Mouse (Mus musculus) neural tube, embryonic 13.5 days (tissue): ENCODE measurements around the gene Sfmbt2. TPM values are rescaled to one million over a fixed set of nuclear protein-coding genes. Genes with fewer than 3 reads are reported as not detected.
A peak's percentile ranks its signal among the peaks of the same experiment; 100 is the strongest.
"Not testable (repeated sequence)": the region's sequence is repeated elsewhere in the genome, so short reads cannot be mapped to it uniquely, and the experiment has no call there.

Experiments used
- ATAC-seq: fragments of 200-750 bp; cut with Nextera tagmentation; 2 replicates; pipeline ENCODE4 v1.8.0; 2017; ENCODE audit warnings: low read depth, mild to moderate bottlenecking, moderate TSS enrichment, moderate library complexity
- H3K27ac ChIP-seq: fragments of 300-500 bp; sonication (generic); replicated peaks from 2 replicates; pipeline ENCODE4 v1.5.1; 2015; ENCODE audit warnings: moderate library complexity, mild to moderate bottlenecking, inconsistent platforms
- H3K27me3 ChIP-seq: fragments of 300-500 bp; sonication (generic); 2 replicates; pipeline ENCODE4 v1.6.1; 2015; ENCODE audit warnings: mild to moderate bottlenecking, inconsistent platforms
- H3K36me3 ChIP-seq: fragments of 300-500 bp; sonication (generic); 2 replicates; pipeline ENCODE4 v1.6.1; 2015; ENCODE audit warnings: mild to moderate bottlenecking, inconsistent platforms
- H3K4me1 ChIP-seq: fragments of 300-500 bp; sonication (generic); replicated peaks from 2 replicates; pipeline ENCODE4 v1.6.1; 2015; ENCODE audit warnings: inconsistent platforms
- H3K4me2 ChIP-seq: fragments of 300-500 bp; sonication (generic); 2 replicates; pipeline ENCODE4 v1.6.1; 2015; ENCODE audit warnings: inconsistent platforms, mild to moderate bottlenecking, moderate library complexity
- H3K4me3 ChIP-seq: fragments of 300-500 bp; sonication (generic); 2 replicates; pipeline ENCODE4 v1.5.1; 2015; ENCODE audit warnings: mild to moderate bottlenecking, inconsistent platforms
- H3K9ac ChIP-seq: fragments of 300-500 bp; sonication (generic); 2 replicates; pipeline ENCODE4 v1.6.1; 2015; ENCODE audit warnings: moderate library complexity, mild to moderate bottlenecking, inconsistent platforms
- H3K9me3 ChIP-seq: fragments of 300-500 bp; sonication (generic); 2 replicates; pipeline ENCODE4 v1.6.1; 2016; ENCODE audit warnings: inconsistent platforms
- WGBS: fragments of 180-500 bp; shearing (Covaris S2); methylation state at CpG from one replicate; pipeline ENCODE4 v1.1.7; 2015; 5-methylcytosine and 5-hydroxymethylcytosine counted together
- polyA plus RNA-seq: library from polyadenylated mRNA; unstranded; fragments of >200 nt; fragmentation: Nextera tagmentation; extraction: Ambion mirVana; gene quantifications from 2 replicates; pipeline ENCODE4 v1.2.1, GENCODE M21; 2015

Gene Sfmbt2
- 3.1 and 3.3 TPM in 2 replicates for polyA plus RNA-seq

DNA sequence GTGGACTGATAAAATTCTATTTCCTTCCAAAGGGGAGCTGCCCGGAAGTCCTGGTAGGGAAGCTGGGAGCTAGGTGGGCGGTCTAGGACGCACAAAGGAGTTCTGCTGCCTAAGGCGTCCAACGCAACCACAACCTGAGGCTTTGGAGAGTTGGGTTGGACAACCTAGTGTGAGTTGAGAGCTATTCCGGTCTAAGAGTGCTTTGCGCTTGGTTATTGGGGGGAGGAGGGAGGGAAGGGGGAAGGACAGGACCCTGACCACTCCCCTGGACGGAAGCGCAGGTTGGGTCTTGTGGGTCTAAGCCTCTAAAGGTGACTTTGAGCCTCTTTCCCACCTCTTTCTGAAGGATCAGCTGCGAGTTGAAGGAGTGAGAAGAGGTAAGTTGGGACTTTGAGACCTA lies at the start of gene Sfmbt2:
Sfmbt2 (plus strand) TSS at position 335 of the 400 bp plus-strand sequence.
- 0 out of 2 replicates have a peak within 1 kb of the TSS, but pooled peaks have one; percentile 20 for H3K4me2 ChIP-seq
- under 1% methylated on average over 10 of the region's 10 CpGs for WGBS
- H3K9me3 ChIP-seq = no peaks in the 10 kb centered on the region
- H3K4me3 ChIP-seq = no peak within 1 kb of the TSS
- H3K9ac ChIP-seq = no peak within 1 kb of the TSS
- no peak within 1 kb of the TSS for H3K27ac ChIP-seq
- H3K27me3 ChIP-seq = peaks cover 76% of the 10 kb centered on the region
- ATAC-seq = no peak
- peaks cover 23% of the 10 kb centered on the region for H3K4me1 ChIP-seq
- H3K36me3 ChIP-seq = no peaks in the 10 kb centered on the region

GRCm38 (mm10) chr2:10321093-10321492 lies 49.2 kb upstream of the Sfmbt2 start:
- Histone ChIP-seq H3K27ac (no peak overlapping the region), H3K4me1 (peaks cover 5% of the 10 kb centered on the region), H3K27me3 (no peaks in the 10 kb centered on the region), H3K9ac (no peak overlapping the region), H3K36me3 (no peaks in the 10 kb centered on the region), H3K9me3 (no peaks in the 10 kb centered on the region), H3K4me3 (no peak overlapping the region), H3K4me2 (no peak overlapping the region)
- ATAC-seq = peak; percentile 81
- 59% methylated on average over 6 of the region's 6 CpGs for WGBS

DNA sequence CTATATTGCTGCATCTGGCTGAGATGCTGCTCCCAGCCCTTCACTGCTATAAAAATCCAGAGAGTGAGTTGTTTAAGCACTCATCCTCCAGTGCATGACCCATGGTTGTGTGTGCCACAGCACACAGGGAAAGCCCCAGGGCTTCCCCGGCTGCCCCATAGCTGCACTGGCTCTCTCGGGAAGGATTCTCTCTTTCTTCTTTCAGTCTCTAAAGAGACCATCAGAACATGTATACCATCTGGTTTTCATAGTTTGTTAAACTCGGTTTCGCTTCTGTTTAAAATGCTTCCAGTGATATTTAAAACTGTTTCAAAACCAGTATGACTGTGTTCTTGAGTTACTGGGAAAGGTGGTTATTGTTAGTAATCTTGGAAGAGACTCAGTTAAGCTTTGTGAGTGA lies 47.1 kb upstream of the Sfmbt2 start:
- Histone ChIP-seq H3K36me3 (no peaks in the 10 kb centered on the region), H3K4me2 (no peak overlapping the region), H3K4me1 (peaks cover 5% of the 10 kb centered on the region), H3K9ac (no peak overlapping the region), H3K9me3 (no peaks in the 10 kb centered on the region), H3K4me3 (no peak overlapping the region), H3K27me3 (no peaks in the 10 kb centered on the region), H3K27ac (no peak overlapping the region)
- no peak for ATAC-seq
- 80% methylated on average over 4 of the region's 4 CpGs for WGBS

DNA sequence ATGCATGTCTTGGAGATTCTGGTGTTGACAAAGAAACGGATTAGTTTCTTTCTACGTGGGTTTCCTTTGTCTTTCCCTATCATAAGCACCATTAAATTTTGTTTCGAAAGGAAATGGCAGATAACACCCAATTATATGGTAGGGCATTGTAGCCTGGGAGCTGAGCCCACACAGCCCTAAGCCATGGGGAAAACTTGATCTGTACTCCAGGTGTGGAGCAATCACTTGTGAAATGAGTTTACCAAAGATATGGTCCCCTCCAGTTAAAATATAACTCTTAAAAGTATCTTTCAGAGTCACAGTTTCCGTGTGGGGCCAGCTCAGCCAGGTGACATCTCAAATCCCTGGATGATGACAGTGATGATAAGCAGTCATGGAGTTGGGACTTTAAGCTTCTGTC lies 45.3 kb upstream of the Sfmbt2 start:
- H3K4me2 ChIP-seq = no peak overlapping the region
- no peak for ATAC-seq
- no peak overlapping the region for H3K9ac ChIP-seq
- no peak overlapping the region for H3K4me3 ChIP-seq
- H3K9me3 ChIP-seq = no peaks in the 10 kb centered on the region
- peaks cover 5% of the 10 kb centered on the region for H3K4me1 ChIP-seq
- no peaks in the 10 kb centered on the region for H3K36me3 ChIP-seq
- H3K27me3 ChIP-seq = no peaks in the 10 kb centered on the region
- H3K27ac ChIP-seq = no peak overlapping the region
- WGBS = 87% methylated on average over 4 of the region's 4 CpGs

- Histone ChIP-seq H3K9ac (no peak overlapping the region), H3K36me3 (no peaks in the 10 kb centered on the region), H3K4me3 (no peak overlapping the region), H3K9me3 (no peaks in the 10 kb centered on the region), H3K4me2 (no peak overlapping the region), H3K27ac (no peak overlapping the region), H3K27me3 (peaks cover 14% of the 10 kb centered on the region), H3K4me1 (no peaks in the 10 kb centered on the region)
- 76% methylated on average over 5 of the region's 5 CpGs for WGBS
- no peak for ATAC-seq
These were observed 40.1 kb upstream of the Sfmbt2 start for GRCm38 (mm10) chr2:10330216-10330615.

DNA sequence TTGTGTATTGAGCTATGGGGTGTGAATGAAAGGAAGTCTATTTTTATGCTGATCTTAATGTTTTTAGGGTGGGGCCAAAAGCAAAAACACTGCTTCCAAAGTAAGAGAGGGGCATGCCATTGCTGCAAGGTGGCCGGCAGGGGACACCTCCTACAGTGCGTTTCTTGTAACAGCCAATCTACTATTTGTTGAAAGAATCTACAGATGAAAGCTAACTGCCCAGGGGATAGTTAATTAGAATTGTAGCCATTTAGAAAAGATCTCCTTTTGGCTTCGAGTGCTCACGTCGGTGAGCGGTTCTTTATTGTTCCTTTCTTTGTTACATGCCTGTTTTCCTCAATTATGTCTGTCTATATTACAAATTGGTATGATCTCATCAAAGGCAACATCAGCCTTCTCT lies 36.0 kb upstream of the Sfmbt2 start:
- WGBS = 6% methylated on average over 6 of the region's 6 CpGs
- Histone ChIP-seq H3K9me3 (no peaks in the 10 kb centered on the region), H3K4me2 (no peak overlapping the region), H3K27ac (no peak overlapping the region), H3K27me3 (peaks cover 15% of the 10 kb centered on the region), H3K4me3 (no peak overlapping the region), H3K36me3 (no peaks in the 10 kb centered on the region), H3K9ac (no peak overlapping the region), H3K4me1 (no peaks in the 10 kb centered on the region)
- ATAC-seq = no peak

GRCm38 (mm10) chr2:10335037-10335608 lies 35.2 kb upstream of the Sfmbt2 start:
- H3K4me2 ChIP-seq = no peak overlapping the region

DNA sequence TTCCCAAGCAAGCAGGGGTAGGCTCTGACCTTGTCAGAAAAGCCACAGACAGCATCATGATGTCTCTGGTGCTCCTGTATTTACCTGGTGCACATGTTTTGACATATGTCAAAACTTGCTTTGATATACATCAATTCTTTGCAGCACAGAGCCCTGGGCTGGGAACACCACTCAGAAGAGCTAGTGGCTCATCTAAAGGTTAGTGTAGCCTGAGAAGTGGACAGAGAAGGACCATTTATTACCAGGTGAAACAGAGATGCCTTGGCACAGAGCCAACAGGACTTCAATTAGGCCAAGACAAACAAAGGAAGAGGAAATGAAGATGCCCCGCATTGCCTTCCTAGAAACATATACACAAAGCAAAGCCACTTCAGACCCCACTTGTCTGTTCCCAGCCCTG lies 30.3 kb upstream of the Sfmbt2 start:
- Histone ChIP-seq H3K9me3 (no peaks in the 10 kb centered on the region), H3K36me3 (no peaks in the 10 kb centered on the region), H3K27ac (no peak overlapping the region), H3K27me3 (0 out of 2 replicates have a peak, but pooled peaks cover 3% of the 10 kb centered on the region), H3K9ac (no peak overlapping the region), H3K4me3 (no peak overlapping the region), H3K4me1 (no peaks in the 10 kb centered on the region), H3K4me2 (no peak overlapping the region)
- WGBS = 78% methylated on average over 1 of the region's 1 CpGs
- no peak for ATAC-seq

More at GRCm38 (mm10) chr2:10335037-10335608, 35.2 kb upstream of the Sfmbt2 start:
- WGBS = 57% methylated on average over 4 of the region's 4 CpGs
- Histone ChIP-seq H3K27ac (no peak overlapping the region), H3K4me1 (no peaks in the 10 kb centered on the region), H3K27me3 (peaks cover 15% of the 10 kb centered on the region), H3K36me3 (no peaks in the 10 kb centered on the region), H3K4me3 (no peak overlapping the region), H3K9me3 (no peaks in the 10 kb centered on the region), H3K9ac (no peak overlapping the region)
- no peak for ATAC-seq

DNA sequence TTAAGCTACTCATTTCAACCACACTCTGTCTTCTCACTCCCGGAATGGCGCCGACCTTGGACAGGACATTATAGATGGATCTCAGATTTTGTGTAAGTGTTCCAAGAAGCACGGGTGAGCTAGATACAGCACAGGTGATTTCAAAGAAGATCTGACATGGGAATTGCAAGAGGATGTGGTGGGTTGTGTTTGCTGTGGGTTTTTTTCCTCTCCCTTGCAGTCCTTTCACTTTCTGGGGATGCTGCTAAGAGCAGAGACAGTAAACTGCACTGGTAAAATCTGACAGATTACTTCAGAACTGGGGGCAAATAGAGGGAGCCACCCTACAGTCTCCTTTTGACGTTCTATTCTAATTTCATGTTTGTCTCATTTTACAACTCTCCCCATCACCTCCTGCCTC lies 26.8 kb upstream of the Sfmbt2 start:
- WGBS = 84% methylated on average over 5 of the region's 5 CpGs
- H3K9me3 ChIP-seq = no peaks in the 10 kb centered on the region
- no peaks in the 10 kb centered on the region for H3K4me1 ChIP-seq
- no peak overlapping the region for H3K4me3 ChIP-seq
- no peak overlapping the region for H3K27ac ChIP-seq
- H3K36me3 ChIP-seq = no peaks in the 10 kb centered on the region
- H3K27me3 ChIP-seq = no peaks in the 10 kb centered on the region
- H3K9ac ChIP-seq = no peak overlapping the region
- no peak overlapping the region for H3K4me2 ChIP-seq
- ATAC-seq = no peak

DNA sequence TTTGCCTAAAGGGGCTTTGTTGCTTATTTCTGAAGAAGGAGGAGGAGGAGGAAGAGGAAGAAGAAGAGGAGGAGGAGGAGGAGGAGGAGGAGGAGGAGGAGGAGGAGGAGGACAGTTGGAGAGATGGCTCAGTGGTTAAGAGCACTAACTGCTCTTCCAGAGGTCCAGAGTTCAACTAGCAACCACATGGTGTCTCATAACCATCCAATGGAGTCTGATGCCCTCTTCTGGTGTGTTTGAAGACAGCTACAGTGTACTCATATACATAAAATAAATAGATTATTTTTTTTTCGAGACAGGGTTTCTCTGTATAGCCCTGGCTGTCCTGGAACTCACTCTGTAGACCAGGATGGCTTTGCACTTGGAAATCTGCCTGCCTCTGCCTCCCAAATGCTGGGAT lies 26.2 kb upstream of the Sfmbt2 start:
- 85% methylated on average over 1 of the region's 1 CpGs for WGBS
- not testable (repeated sequence) for H3K4me1 ChIP-seq, H3K36me3 ChIP-seq, H3K9ac ChIP-seq, ATAC-seq, H3K4me2 ChIP-seq, H3K27me3 ChIP-seq, H3K9me3 ChIP-seq, H3K4me3 ChIP-seq, H3K27ac ChIP-seq

- Histone ChIP-seq H3K9ac (no peak overlapping the region), H3K4me1 (peaks cover 6% of the 10 kb centered on the region; the same call in 1 of the 2 replicates), H3K27me3 (no peaks in the 10 kb centered on the region), H3K27ac (no peak overlapping the region), H3K9me3 (no peaks in the 10 kb centered on the region), H3K4me3 (no peak overlapping the region), H3K36me3 (no peaks in the 10 kb centered on the region), H3K4me2 (no peak overlapping the region)
- 93% methylated on average over 4 of the region's 4 CpGs for WGBS
- no peak for ATAC-seq
These were observed 23.1 kb upstream of the Sfmbt2 start for GRCm38 (mm10) chr2:10347193-10347592.

DNA sequence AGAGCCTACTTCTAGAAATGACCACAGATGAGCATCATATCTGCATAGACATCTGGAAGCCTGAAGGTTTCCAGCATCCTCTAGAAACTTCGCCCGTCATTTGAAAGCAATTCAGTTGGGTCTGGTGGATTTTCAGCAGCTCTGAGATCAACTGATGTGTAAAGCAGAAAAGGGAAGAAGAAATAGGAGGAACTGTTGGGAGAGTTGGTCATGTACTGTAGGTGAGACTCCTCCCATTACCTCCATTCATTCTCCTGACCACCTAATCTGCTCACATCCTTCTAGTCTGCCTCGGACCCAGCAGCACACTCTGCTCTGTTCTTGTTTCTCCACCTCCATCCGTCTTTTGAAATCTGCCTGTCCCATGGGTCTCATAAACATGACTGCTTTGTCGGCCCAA lies 22.3 kb upstream of the Sfmbt2 start:
- 72% methylated on average over 5 of the region's 5 CpGs for WGBS
- H3K27me3 ChIP-seq = no peaks in the 10 kb centered on the region
- no peak overlapping the region for H3K27ac ChIP-seq
- no peak overlapping the region for H3K4me2 ChIP-seq
- no peaks in the 10 kb centered on the region for H3K9me3 ChIP-seq
- H3K4me1 ChIP-seq = peaks cover 6% of the 10 kb centered on the region; the same call in 1 of the 2 replicates
- H3K9ac ChIP-seq = no peak overlapping the region
- no peak for ATAC-seq
- no peaks in the 10 kb centered on the region for H3K36me3 ChIP-seq
- no peak overlapping the region for H3K4me3 ChIP-seq

- no peak for ATAC-seq
- WGBS = 12% methylated on average over 4 of the region's 4 CpGs
- Histone ChIP-seq H3K36me3 (no peaks in the 10 kb centered on the region), H3K9ac (no peak overlapping the region), H3K4me1 (peaks cover 6% of the 10 kb centered on the region; the same call in 1 of the 2 replicates), H3K27me3 (no peaks in the 10 kb centered on the region), H3K4me3 (no peak overlapping the region), H3K4me2 (no peak overlapping the region), H3K27ac (no peak overlapping the region), H3K9me3 (no peaks in the 10 kb centered on the region)
These were observed 20.0 kb upstream of the Sfmbt2 start for GRCm38 (mm10) chr2:10350266-10350810.
